Mouse (Mus musculus): ENCODE results near the gene Inip. TPM values are rescaled to one million over a fixed set of nuclear protein-coding genes. Genes with fewer than 3 reads are reported as not detected.

Gene Inip
- total and polyA plus RNA-seq, 3 experiments: 6.7 to 18.0 (median 16.1) TPM

Other genes with a start within 250 kb of the Inip start
- 100 to 1,000 TPM in 1 of 2 experiments, 10 to 100 TPM in 1; 73.7 to 106 TPM for gene Hsdl2, start 220.0 kb downstream of the Inip start, total RNA-seq (2021)
- 8.7 and 8.9 TPM in 2 replicates for gene Hsdl2, start 220.0 kb downstream of the Inip start, polyA plus RNA-seq (2012; rRNA removed)
- 10 to 100 TPM; 13.9 to 14.8 TPM for gene E130308A19Rik, start 175.4 kb downstream of the Inip start, total RNA-seq (2021)
- gene E130308A19Rik, start 175.4 kb downstream of the Inip start, polyA plus RNA-seq (2012; rRNA removed): 7.7 and 7.8 TPM in 2 replicates
- gene Snx30, start 4.3 kb upstream of the Inip start, total RNA-seq (2021): 1 to 10 TPM; 5.3 to 6.6 TPM
- 0.90 and 2.4 TPM in 2 replicates for gene Snx30, start 4.3 kb upstream of the Inip start, polyA plus RNA-seq (2012; rRNA removed)
- gene Slc46a2, start 113.5 kb upstream of the Inip start, total RNA-seq (2021): not detected
- gene Slc46a2, start 113.5 kb upstream of the Inip start, polyA plus RNA-seq (2012; rRNA removed): not detected in 2 replicates
- gene Mup4, start 159.1 kb upstream of the Inip start, total RNA-seq (2021): not detected
- gene Mup4, start 159.1 kb upstream of the Inip start, polyA plus RNA-seq (2012; rRNA removed): not detected in 2 replicates
- gene Mup6, start 162.7 kb upstream of the Inip start, total RNA-seq (2021): not detected
- gene Mup6, start 162.7 kb upstream of the Inip start, polyA plus RNA-seq (2012; rRNA removed): not detected in 2 replicates

All from adrenal gland, adult 2 months (tissue).